ENCODE assay signal across 8 mouse cellular contexts in the genomic region with DNA sequence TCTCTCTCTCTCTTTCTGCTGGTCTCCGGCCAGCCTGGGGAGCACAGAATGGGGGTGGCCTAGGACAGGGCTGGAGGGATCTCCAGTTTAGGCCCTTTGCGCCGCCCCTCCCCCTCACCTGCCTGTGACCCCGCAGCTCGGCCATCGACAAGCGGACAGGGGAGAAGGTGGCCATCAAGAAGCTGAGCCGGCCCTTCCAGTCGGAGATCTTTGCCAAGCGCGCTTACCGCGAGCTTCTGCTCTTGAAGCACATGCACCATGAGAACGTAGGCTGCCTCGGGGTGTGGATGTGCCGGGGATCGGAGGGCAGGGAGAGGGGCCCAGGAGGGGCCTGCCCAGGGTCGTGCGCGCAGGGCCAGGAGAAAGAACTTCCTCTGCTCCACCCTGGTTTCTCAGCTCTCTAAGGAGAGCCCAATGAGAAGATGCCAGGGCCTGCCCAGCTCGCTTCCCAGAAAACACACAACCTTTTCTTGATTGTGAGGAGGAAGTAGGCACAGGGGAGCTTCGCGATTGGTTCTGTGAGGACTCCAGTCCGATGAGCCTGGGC. TPM values are rescaled to one million over a fixed set of nuclear protein-coding genes. Genes with fewer than 3 reads are reported as not detected.
DNase-seq lines count a peak whose midpoint lies in the region; ATAC-seq and TF ChIP-seq lines count a peak whose summit lies in the region.

No protein-coding gene starts in this region.

- H3K36me3 ChIP-seq in ES-E14 (ENCODE audit: control insufficient read depth, insufficient read depth, low read length, poor library complexity, severe bottlenecking) = no peaks in the 10 kb centered on the region
- H3K36me3 ChIP-seq in embryonic facial prominence, embryonic 15.5 days = no peaks in the 10 kb centered on the region
- H3K36me3 ChIP-seq in intestine, embryonic 15.5 days = peaks cover 4% of the 10 kb centered on the region
- no peaks in the 10 kb centered on the region for H3K36me3 ChIP-seq in lung, embryonic 15.5 days

- H3K9ac ChIP-seq in ES-E14 (ENCODE audit: insufficient read depth, low read depth, low read length, poor library complexity, severe bottlenecking) = peak overlapping the region; percentile 9; the same call in 1 of the 2 replicates
- peak overlapping the region; percentile 57 for H3K9ac ChIP-seq in embryonic facial prominence, embryonic 15.5 days
- peak overlapping the region; percentile 65 for H3K9ac ChIP-seq in intestine, embryonic 15.5 days
- peak overlapping the region; percentile 49 for H3K9ac ChIP-seq in lung, embryonic 15.5 days

- H3K4me2 ChIP-seq in embryonic facial prominence, embryonic 15.5 days (replicated peaks) = peak overlapping the region; percentile 87
- H3K4me2 ChIP-seq in intestine, embryonic 15.5 days (replicated peaks) = peak overlapping the region; percentile 92
- H3K4me2 ChIP-seq in lung, embryonic 15.5 days = peak overlapping the region; percentile 80

- no peak for ATAC-seq in CD4-positive, CD25-positive, alpha-beta regulatory T cell, adult 4 months
- 0 out of 2 replicates have a peak, but pooled peaks have one; percentile 35 for ATAC-seq in embryonic facial prominence, embryonic 15.5 days (ENCODE audit: insufficient number of reproducible peaks, low FRiP score, low TSS enrichment, low read depth)
- ATAC-seq in intestine, embryonic 15.5 days = peak; percentile 66
- ATAC-seq in lung, embryonic 15.5 days (ENCODE audit: borderline replicate concordance, extremely low read depth, low FRiP score, low TSS enrichment) = peak; percentile 61

- H3K27ac ChIP-seq in ES-E14 (ENCODE audit: insufficient read depth, low read depth, low read length, poor library complexity, severe bottlenecking) = no peak overlapping the region
- H3K27ac ChIP-seq in embryonic facial prominence, embryonic 15.5 days (replicated peaks) = peak overlapping the region; percentile 74
- peak overlapping the region; percentile 85 for H3K27ac ChIP-seq in intestine, embryonic 15.5 days
- peak overlapping the region; percentile 55 for H3K27ac ChIP-seq in lung, embryonic 15.5 days

- peak overlapping the region; percentile 68 to 94 for H3K4me3 ChIP-seq in ES-E14 (ENCODE audit: insufficient read depth in 1 of 2, low read depth in 1 of 2, low read length in 2 of 2, poor library complexity in 1 of 2, severe bottlenecking in 1 of 2)
- H3K4me3 ChIP-seq in embryonic facial prominence, embryonic 15.5 days (replicated peaks) = peak overlapping the region; percentile 58
- H3K4me3 ChIP-seq in intestine, embryonic 15.5 days (replicated peaks) = peak overlapping the region; percentile 60
- peak overlapping the region; percentile 56 for H3K4me3 ChIP-seq in lung, embryonic 15.5 days

- peaks cover 4% of the 10 kb centered on the region; the same call in 1 of the 2 replicates for H3K27me3 ChIP-seq in embryonic facial prominence, embryonic 15.5 days
- H3K27me3 ChIP-seq in intestine, embryonic 15.5 days (replicated peaks) = no peaks in the 10 kb centered on the region
- H3K27me3 ChIP-seq in lung, embryonic 15.5 days = peaks cover 19% of the 10 kb centered on the region

- 3% methylated on average over 24 of the region's 24 CpGs for WGBS in embryonic facial prominence, embryonic 15.5 days
- 2% methylated on average over 24 of the region's 24 CpGs for WGBS in intestine, embryonic 15.5 days
- 1% methylated on average over 24 of the region's 24 CpGs for WGBS in lung, embryonic 15.5 days

- peaks cover 0 to 2% of the 10 kb centered on the region in 2 experiments; a peak in 1 of 4 replicates for H3K4me1 ChIP-seq in ES-E14 (ENCODE audit: control insufficient read depth in 2 of 2, insufficient read depth in 2 of 2, low read length in 2 of 2, poor library complexity in 1 of 2)
- H3K4me1 ChIP-seq in embryonic facial prominence, embryonic 15.5 days = peaks cover 22% of the 10 kb centered on the region
- peaks cover 14% of the 10 kb centered on the region for H3K4me1 ChIP-seq in intestine, embryonic 15.5 days (replicated peaks)
- peaks cover 17% of the 10 kb centered on the region for H3K4me1 ChIP-seq in lung, embryonic 15.5 days

- in situ Hi-C loops in ES-E14 (cut with MboI; ENCODE audit: low sequenced_read_pairs in 2 of 2, unreplicated experiment in 2 of 2) = no loop called here

- DNase-seq in CD4-positive, CD25-positive, alpha-beta regulatory T cell, adult 2 months (ENCODE audit: low read depth, low spot score) = peak; percentile 17
- no peak for DNase-seq in ES-E14 (ENCODE audit: low read depth, low spot score)
- peak; percentile 49 for DNase-seq in retina, postnatal 1 day
- DNase-seq in layer of hippocampus, adult 9-10 months (ENCODE audit: low spot score) = no peak

- H3K9me3 ChIP-seq in ES-E14 (ENCODE audit: control insufficient read depth, insufficient read depth, low read depth, low read length) = no peaks in the 10 kb centered on the region
- H3K9me3 ChIP-seq in embryonic facial prominence, embryonic 15.5 days (replicated peaks) = no peaks in the 10 kb centered on the region
- no peaks in the 10 kb centered on the region for H3K9me3 ChIP-seq in intestine, embryonic 15.5 days
- no peaks in the 10 kb centered on the region for H3K9me3 ChIP-seq in lung, embryonic 15.5 days

TF ChIP-seq in ES-E14, 5 proteins besides CTCF, POLR2A, EP300 and RAD21:
- TF ChIP-seq CHD2 (IDR thresholded peaks at IDR 0.05; ENCODE audit: low read depth, low read length) = no peak
- no peak for TF ChIP-seq ZC3H11A (IDR thresholded peaks at IDR 0.05; ENCODE audit: borderline replicate concordance, low read depth, low read length)

RNA-seq across cellular contexts. Expression of a gene that starts 0.9 kb away (rescaled TPM):
- not detected for polyA plus RNA-seq in CD4-positive, CD25-positive, alpha-beta regulatory T cell, adult 4 months (2017; shearing (Covaris generic))
- 7.1 and 14.6 TPM in 2 replicates for total RNA-seq in ES-E14 (2012; rRNA removed)
- polyA plus RNA-seq in embryonic facial prominence, embryonic 15.5 days (2015; fragmentation: Nextera tagmentation; extraction: Ambion mirVana) = 107 and 118 TPM in 2 replicates
- polyA plus RNA-seq in intestine, embryonic 15.5 days (2015; fragmentation: Nextera tagmentation; extraction: Ambion mirVana) = 214 and 219 TPM in 2 replicates
- 75.2 and 76.2 TPM in 2 replicates for polyA plus RNA-seq in lung, embryonic 15.5 days (2015; fragmentation: Nextera tagmentation; extraction: Ambion mirVana)

RNA-seq across cellular contexts. Expression of a gene that starts 30.9 kb away (rescaled TPM):
- 1 to 10 TPM; 1.1 to 2.2 TPM for polyA plus RNA-seq in CD4-positive, CD25-positive, alpha-beta regulatory T cell, adult 4 months (2017; shearing (Covaris generic))
- total RNA-seq in ES-E14 (2012; rRNA removed) = 20.5 and 24.5 TPM in 2 replicates
- 11.2 and 13.4 TPM in 2 replicates for polyA plus RNA-seq in embryonic facial prominence, embryonic 15.5 days (2015; fragmentation: Nextera tagmentation; extraction: Ambion mirVana)
- polyA plus RNA-seq in intestine, embryonic 15.5 days (2015; fragmentation: Nextera tagmentation; extraction: Ambion mirVana) = 13.1 and 18.1 TPM in 2 replicates
- 10.3 and 12.9 TPM in 2 replicates for polyA plus RNA-seq in lung, embryonic 15.5 days (2015; fragmentation: Nextera tagmentation; extraction: Ambion mirVana)

RNA-seq across cellular contexts. Expression of a gene that starts 44.1 kb away (rescaled TPM):
- 10 to 100 TPM; 10.1 TPM for polyA plus RNA-seq in CD4-positive, CD25-positive, alpha-beta regulatory T cell, adult 4 months (2017; shearing (Covaris generic))
- total RNA-seq in ES-E14 (2012; rRNA removed) = 2.5 and 4.1 TPM in 2 replicates
- polyA plus RNA-seq in embryonic facial prominence, embryonic 15.5 days (2015; fragmentation: Nextera tagmentation; extraction: Ambion mirVana) = 2.3 and 3.4 TPM in 2 replicates
- 2.1 and 2.4 TPM in 2 replicates for polyA plus RNA-seq in intestine, embryonic 15.5 days (2015; fragmentation: Nextera tagmentation; extraction: Ambion mirVana)
- polyA plus RNA-seq in lung, embryonic 15.5 days (2015; fragmentation: Nextera tagmentation; extraction: Ambion mirVana) = 2.5 and 3.0 TPM in 2 replicates

Comparison
In these comparisons a context has a peak if more than half of its experiments do, and no peak if none do; other contexts are left out.
1. DNase-seq: peak in CD4-positive, CD25-positive, alpha-beta regulatory T cell, adult 2 months (single experiment) and retina, postnatal 1 day (single experiment); none in ES-E14 (single experiment) and layer of hippocampus, adult 9-10 months (single experiment).
2. H3K9ac ChIP-seq: peak in every context shown above with its lines; median percentile 65 in intestine, embryonic 15.5 days; 57 in embryonic facial prominence, embryonic 15.5 days; 49 in lung, embryonic 15.5 days; 9 in ES-E14.
3. RNA of a gene that starts 0.9 kb away (polyA plus RNA-seq): 214 to 219 TPM in intestine, embryonic 15.5 days, 107 to 118 TPM in embryonic facial prominence, embryonic 15.5 days and 75.2 to 76.2 TPM in lung, embryonic 15.5 days; not detected in CD4-positive, CD25-positive, alpha-beta regulatory T cell, adult 4 months; every median in the first group is over 10 times any median in the second.
4. Peak in every context shown above with its lines, with median percentiles within 50 percentile points of each other: H3K4me3 ChIP-seq and H3K4me2 ChIP-seq.